Mouse (Mus musculus): ENCODE data around the gene Dtnb.
A peak's percentile ranks its signal among the peaks of the same experiment; 100 is the strongest.
"Not testable (repeated sequence)": the region's sequence is repeated elsewhere in the genome, so short reads cannot be mapped to it uniquely, and the experiment has no call there.

The Dtnb gene

GRCm38 (mm10) chr12:3571787-3572580 is at the start of gene Dtnb:
TSS of gene Dtnb (plus strand) at chr12:3572381.
- peak; percentile 69 to 86 for DNase-seq

- no peak for DNase-seq
Observed at GRCm38 (mm10) chr12:3525536-3525935, 46.6 kb upstream of the Dtnb start.

GRCm38 (mm10) chr12:3535446-3535845 is 36.7 kb upstream of the Dtnb start:
- DNase-seq: not testable (repeated sequence)

- no peak for DNase-seq
Observed at GRCm38 (mm10) chr12:3537616-3538015, 34.6 kb upstream of the Dtnb start.

- no peak for DNase-seq
Observed at GRCm38 (mm10) chr12:3538036-3538435, 34.1 kb upstream of the Dtnb start.

GRCm38 (mm10) chr12:3539605-3540004 is 32.6 kb upstream of the Dtnb start:
- DNase-seq: no peak

- DNase-seq: no peak
Observed at GRCm38 (mm10) chr12:3540871-3541270, 31.3 kb upstream of the Dtnb start.

GRCm38 (mm10) chr12:3545451-3545850 is 26.7 kb upstream of the Dtnb start:
- DNase-seq: no peak

- no peak for DNase-seq
Observed at GRCm38 (mm10) chr12:3546121-3546658, 26.0 kb upstream of the Dtnb start.

GRCm38 (mm10) chr12:3546781-3547180 is 25.4 kb upstream of the Dtnb start:
- no peak for DNase-seq

GRCm38 (mm10) chr12:3547506-3547905 is 24.7 kb upstream of the Dtnb start:
- DNase-seq: no peak

- no peak for DNase-seq
Observed at GRCm38 (mm10) chr12:3547911-3548310, 24.3 kb upstream of the Dtnb start.

GRCm38 (mm10) chr12:3548582-3549211 is 23.5 kb upstream of the Dtnb start:
- no peak for DNase-seq

- DNase-seq: no peak
Observed at GRCm38 (mm10) chr12:3550280-3550679, 21.9 kb upstream of the Dtnb start.

GRCm38 (mm10) chr12:3557414-3558319 is 14.5 kb upstream of the Dtnb start:
- peak in 1 of 2 experiments; percentile 29 for DNase-seq

- DNase-seq: no peak
Observed at GRCm38 (mm10) chr12:3560596-3560995, 11.6 kb upstream of the Dtnb start.

GRCm38 (mm10) chr12:3561032-3561431 is 11.1 kb upstream of the Dtnb start:
- no peak for DNase-seq

- DNase-seq: no peak
Observed at GRCm38 (mm10) chr12:3562806-3563205, 9.4 kb upstream of the Dtnb start.

GRCm38 (mm10) chr12:3563659-3564058 is 8.5 kb upstream of the Dtnb start:
- DNase-seq: peak; percentile 20 to 23

GRCm38 (mm10) chr12:3568461-3568991 is 3.7 kb upstream of the Dtnb start:
- DNase-seq: no peak

- DNase-seq: no peak
Observed at GRCm38 (mm10) chr12:3570711-3571400, 1.3 kb upstream of the Dtnb start.
